Mouse (Mus musculus) CH12.LX (cell line): Measurements from ENCODE around the gene Fry.

Experiments
- CHD2 ChIP-seq: IDR thresholded peaks from 2 replicates; pipeline ENCODE4 v1.6.1; 2011; ENCODE audit warnings: low read length, improper control_type of control experiment
- CTCF ChIP-seq, 2 experiments: IDR thresholded peaks in 1 of 2; conservative IDR thresholded peaks in 1 of 2; 2 replicates each; pipeline ENCODE4 v1.5.1; 2011 to 2012; ENCODE audit warnings: low read depth in 2 of 2, low read length in 2 of 2, improper control_type of control experiment in 1 of 2, inconsistent platforms in 1 of 2, mild to moderate bottlenecking in 1 of 2, moderate library complexity in 1 of 2
- KAT2A ChIP-seq: IDR thresholded peaks from 2 replicates; pipeline ENCODE4 v1.6.1; 2012; ENCODE audit warnings: low read length, improper control_type of control experiment, inconsistent platforms; ENCODE audit not compliant: insufficient replicate concordance
- MAFK ChIP-seq: IDR thresholded peaks from 2 replicates; pipeline ENCODE4 v1.6.1; 2011; ENCODE audit warnings: low read length, improper control_type of control experiment; ENCODE audit not compliant: insufficient replicate concordance
- MAZ ChIP-seq: IDR thresholded peaks from 2 replicates; pipeline ENCODE4 v1.6.1; 2012; ENCODE audit warnings: low read depth, mild to moderate bottlenecking, inconsistent platforms, low read length, improper control_type of control experiment, moderate library complexity
- NELFE ChIP-seq: IDR thresholded peaks from 2 replicates; pipeline ENCODE4 v1.6.1; 2011; ENCODE audit warnings: low read depth, low read length, improper control_type of control experiment
- POLR2A ChIP-seq: IDR thresholded peaks from 2 replicates; pipeline ENCODE4 v1.6.1; 2011; ENCODE audit warnings: low read depth, mild to moderate bottlenecking, improper control_type of control experiment, low read length
- RCOR1 ChIP-seq: conservative IDR thresholded peaks from 2 replicates; pipeline ENCODE4 v1.6.1; 2012; ENCODE audit warnings: low read depth, mild to moderate bottlenecking, inconsistent platforms, low read length, improper control_type of control experiment
- SIN3A ChIP-seq: IDR thresholded peaks from 2 replicates; pipeline ENCODE4 v1.6.1; 2012; ENCODE audit warnings: low read length, improper control_type of control experiment, inconsistent platforms
- SMC3 ChIP-seq: IDR thresholded peaks from 2 replicates; pipeline ENCODE4 v1.6.1; 2011; ENCODE audit warnings: low read depth, low read length, improper control_type of control experiment
- ZC3H11A ChIP-seq: IDR thresholded peaks from 2 replicates; pipeline ENCODE4 v1.6.1; 2012; ENCODE audit warnings: low read depth, mild to moderate bottlenecking, inconsistent platforms, low read length, improper control_type of control experiment

GRCm38 (mm10) chr5:150346378-150346777 lies 227.9 kb downstream of the Fry start:
- TF ChIP-seq POLR2A (no peak), MAZ (no peak), KAT2A (no peak), CTCF (conservative IDR thresholded peaks at IDR 0.05 in 1 of 2, IDR thresholded peaks at IDR 0.05 in 1 of 2; ENCODE audit: low read depth in 2 of 2, low read length in 2 of 2) (no peak), MAFK (no peak), ZC3H11A (no peak), NELFE (no peak), RCOR1 (no peak), CHD2 (no peak), SIN3A (no peak), SMC3 (no peak)
